Comparison of ENCODE assay signal across 22 mouse cellular contexts in the genomic region with DNA sequence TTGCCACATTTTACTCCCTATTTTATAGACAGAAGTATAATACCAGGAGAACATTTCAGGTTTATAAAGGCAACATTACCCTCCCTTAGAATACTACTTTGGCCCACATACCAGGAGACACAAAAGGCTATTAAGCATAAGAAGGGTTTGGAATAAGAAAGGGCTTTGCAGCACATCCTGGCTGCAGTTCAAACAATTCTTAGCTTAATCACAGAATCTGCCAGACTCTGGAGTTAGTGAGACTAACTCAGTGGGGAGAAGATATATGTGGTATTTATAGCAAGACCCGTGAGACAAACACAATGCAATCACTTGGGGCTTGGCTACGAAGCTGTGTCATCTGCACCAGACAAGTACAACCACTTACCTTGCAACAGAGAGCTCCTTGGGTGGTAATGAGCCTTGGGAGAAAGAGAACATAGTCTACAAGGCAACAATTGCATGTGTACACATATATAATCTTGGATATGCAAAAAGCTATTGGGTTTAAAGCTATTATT.
DNase-seq lines count a peak whose midpoint lies in the region; ATAC-seq lines count a peak whose summit lies in the region.
"Had no signal": no experiment of that assay in that cellular context is flagged by ENCODE, and none has a peak within 500 bp of the region (broad histone marks: within the 10 kb centered on the region; RNA-seq: fewer than 3 reads in every experiment).

No protein-coding gene starts in this region.

- no peaks in the 10 kb centered on the region for H3K9me3 ChIP-seq in forebrain, embryonic 15.5 days
- H3K9me3 ChIP-seq in forebrain, embryonic 10.5 days = no peaks in the 10 kb centered on the region
- H3K9me3 ChIP-seq in heart, embryonic 16.5 days (replicated peaks; ENCODE audit: control insufficient read depth, low read length) = no peaks in the 10 kb centered on the region
- H3K9me3 ChIP-seq: G1E; hindbrain, embryonic 12.5 days; midbrain, embryonic 10.5 days; neural tube, embryonic 15.5 days had no signal

- no peak overlapping the region for H3K27ac ChIP-seq in forebrain, embryonic 15.5 days (replicated peaks)
- no peak overlapping the region for H3K27ac ChIP-seq in forebrain, embryonic 10.5 days
- H3K27ac ChIP-seq in heart, embryonic 16.5 days (ENCODE audit: low read length) = peak overlapping the region; percentile 39
- H3K27ac ChIP-seq: hindbrain, embryonic 12.5 days; left cerebral cortex, adult 2 months; midbrain, embryonic 10.5 days; neural tube, embryonic 15.5 days; stomach, postnatal 0 days had no signal

- H3K4me1 ChIP-seq in forebrain, embryonic 15.5 days = no peaks in the 10 kb centered on the region
- H3K4me1 ChIP-seq in forebrain, embryonic 10.5 days = no peaks in the 10 kb centered on the region
- H3K4me1 ChIP-seq in heart, embryonic 16.5 days (ENCODE audit: control insufficient read depth, insufficient read depth, low read length) = peaks cover 5% of the 10 kb centered on the region; the same call in 1 of the 2 replicates
- H3K4me1 ChIP-seq: hindbrain, embryonic 12.5 days; midbrain, embryonic 10.5 days had no signal

- intact Hi-C loops in heart, postnatal 25 days (cut with DNase I) = no loop called here

- no peak overlapping the region for H3K9ac ChIP-seq in forebrain, embryonic 15.5 days (replicated peaks)
- H3K9ac ChIP-seq in heart, embryonic 16.5 days (ENCODE audit: low read length) = no peak overlapping the region
- H3K9ac ChIP-seq: hindbrain, embryonic 12.5 days; neural tube, embryonic 15.5 days had no signal

- ATAC-seq in forebrain, embryonic 15.5 days (replicated peaks) = peak; percentile 51; the same call in 1 of the 2 replicates
- ATAC-seq in heart, embryonic 16.5 days (replicated peaks; ENCODE audit: extremely low read depth, insufficient read depth, low FRiP score) = no peak
- ATAC-seq: inflammation-experienced regulatory T-cells, adult 6 months; lung, postnatal 0 days had no signal

- 9% methylated on average over 2 of the region's 2 CpGs for WGBS in forebrain, embryonic 15.5 days
- WGBS in forebrain, embryonic 10.5 days = 38% methylated on average over 2 of the region's 2 CpGs
- WGBS in heart, embryonic 16.5 days = 18% methylated on average over 2 of the region's 2 CpGs

- no peaks in the 10 kb centered on the region for H3K27me3 ChIP-seq in forebrain, embryonic 15.5 days
- no peaks in the 10 kb centered on the region for H3K27me3 ChIP-seq in forebrain, embryonic 10.5 days (ENCODE audit: poor library complexity, severe bottlenecking)
- H3K27me3 ChIP-seq in heart, embryonic 16.5 days (ENCODE audit: control insufficient read depth, insufficient read depth, low read length) = no peaks in the 10 kb centered on the region
- H3K27me3 ChIP-seq: hindbrain, embryonic 12.5 days; neural tube, embryonic 15.5 days had no signal

- no peak for DNase-seq in forebrain, embryonic 10.5 days (ENCODE audit: extremely low spot score, low spot score)
- no peak for DNase-seq in heart, postnatal 25 days (ENCODE audit: low spot score)
- DNase-seq in ES-CJ7 (ENCODE audit: low read depth, low spot score) (peak; percentile 2), ZHBTc4 (ENCODE audit: low read depth, low spot score) (peak; percentile 4)
- DNase-seq in retina, postnatal 1 day = no peak
- no peak for DNase-seq in right cerebral cortex, postnatal 36 days (ENCODE audit: low spot score in 2 of 2)
- DNase-seq: adrenal gland, postnatal 14 days; cerebellum, adult 9-11 months; heart, postnatal 14 days; kidney, adult 18-20 months; kidney, postnatal 4 days; left cerebral cortex, postnatal 4 days had no signal

- no peak overlapping the region for H3K4me3 ChIP-seq in forebrain, embryonic 15.5 days
- no peak overlapping the region for H3K4me3 ChIP-seq in forebrain, embryonic 10.5 days
- no peak overlapping the region for H3K4me3 ChIP-seq in heart, embryonic 16.5 days (ENCODE audit: low read length)
- H3K4me3 ChIP-seq: hindbrain, embryonic 12.5 days; left cerebral cortex, adult 2 months; midbrain, embryonic 10.5 days; neural tube, embryonic 15.5 days had no signal

- H3K36me3 ChIP-seq in forebrain, embryonic 15.5 days = no peaks in the 10 kb centered on the region
- no peaks in the 10 kb centered on the region for H3K36me3 ChIP-seq in forebrain, embryonic 10.5 days (replicated peaks)
- H3K36me3 ChIP-seq in heart, embryonic 16.5 days (ENCODE audit: control insufficient read depth, insufficient read depth) = no peaks in the 10 kb centered on the region
- H3K36me3 ChIP-seq: G1E; hindbrain, embryonic 12.5 days; midbrain, embryonic 10.5 days; neural tube, embryonic 15.5 days had no signal

- no peak overlapping the region for H3K4me2 ChIP-seq in forebrain, embryonic 15.5 days (replicated peaks)
- no peak overlapping the region for H3K4me2 ChIP-seq in heart, embryonic 16.5 days (ENCODE audit: low read depth, low read length)
- H3K4me2 ChIP-seq: hindbrain, embryonic 12.5 days; neural tube, embryonic 15.5 days had no signal

Comparison
In these comparisons a context has a peak if more than half of its experiments do, and no peak if none do; other contexts are left out.
1. DNase-seq: peak in ES-CJ7 (single experiment) and ZHBTc4 (single experiment); none in forebrain, embryonic 10.5 days (single experiment), heart, postnatal 25 days (single experiment), retina, postnatal 1 day (single experiment) and right cerebral cortex, postnatal 36 days (0 of 2).